Mouse (Mus musculus) frontal cortex, postnatal 10 days (tissue): ENCODE measurements at regions not wholly inside any gene's neighbourhood (a gene's known extent, or its start where the extent isn't known, plus 50 kb on each side); places are given as distances from the start of the nearest gene placed in this dataset.
A peak's percentile ranks its signal among the peaks of the same experiment; 100 is the strongest.

Experiments used
- DNase-seq, 2 experiments: peaks; one replicate each; pipeline ENCODE4 v3.0.0; 2022; ENCODE audit warnings: low spot score in 2 of 2, mixed read lengths in 1 of 2

- peak; percentile 76 to 89 for DNase-seq
These were observed 263.9 kb downstream of the Mpdz start for GRCm38 (mm10) chr4:81178782-81179135.

- no peak for DNase-seq
These were observed 226.5 kb downstream of the Mpdz start for GRCm38 (mm10) chr4:81216123-81216522.

- DNase-seq = no peak
These were observed 224.6 kb downstream of the Mpdz start for GRCm38 (mm10) chr4:81217979-81218378.

DNA sequence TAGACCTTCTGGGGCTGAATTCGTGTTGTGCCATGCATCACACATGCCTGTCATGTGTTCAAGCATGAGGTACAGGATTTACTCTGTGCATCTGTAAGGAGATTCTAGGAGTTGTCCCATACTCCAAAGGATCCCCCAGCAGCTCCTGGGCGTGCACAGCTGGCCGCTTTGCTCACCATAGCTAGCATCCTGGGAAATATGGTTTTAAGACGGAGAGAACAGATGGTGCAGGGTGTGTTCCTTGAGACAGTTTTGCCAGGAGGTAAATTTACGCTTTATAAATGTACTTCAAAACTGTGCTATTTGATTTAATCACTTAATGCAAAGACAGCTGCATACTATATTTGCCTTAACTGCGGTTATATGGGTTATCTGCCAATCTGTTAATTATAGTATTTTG, 220.6 kb downstream of the Mpdz start:
- DNase-seq = no peak

DNA sequence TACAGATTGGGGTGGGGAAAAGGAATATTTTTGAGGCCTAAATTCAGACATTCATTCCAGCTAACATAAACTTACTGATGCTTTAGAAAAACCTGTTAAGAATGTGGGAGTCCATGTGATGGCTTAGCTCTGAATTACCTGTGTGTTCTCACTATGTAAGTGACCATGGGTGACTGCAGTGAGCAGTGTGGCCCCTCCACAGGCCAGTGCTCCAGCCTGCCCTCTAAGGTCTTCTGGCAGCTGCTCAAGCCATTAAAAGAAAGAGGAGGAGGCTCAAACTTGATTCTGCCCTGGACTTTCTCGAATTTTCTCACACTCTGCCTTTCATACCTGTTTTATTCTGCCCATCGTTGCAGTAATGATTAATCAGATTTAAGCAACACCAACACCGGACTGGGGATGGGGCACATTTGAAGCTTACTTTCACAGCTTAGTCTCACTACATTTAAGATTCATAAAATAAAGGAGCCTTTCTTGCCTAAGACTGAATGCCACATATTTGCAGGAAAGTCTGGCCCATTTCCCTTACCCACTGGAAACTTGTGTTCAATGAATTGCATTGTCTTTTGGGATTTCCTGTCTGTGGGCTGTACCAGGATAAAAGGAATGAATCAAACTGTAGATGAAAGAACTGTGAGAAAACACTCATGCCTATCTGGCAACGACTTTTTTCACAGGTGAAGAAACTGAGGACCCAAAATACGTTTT, 220.0 kb downstream of the Mpdz start:
- no peak for DNase-seq
